Comparison of ENCODE assay signal across 8 mouse cellular contexts in genomic region chr7:19180862-19181429, GRCm38 (mm10). TPM values are rescaled to one million over a fixed set of nuclear protein-coding genes. Genes with fewer than 3 reads are reported as not detected.
A peak's percentile ranks its signal among the peaks of the same experiment; 100 is the strongest.
DNase-seq lines count a peak whose midpoint lies in the region; ATAC-seq and TF ChIP-seq lines count a peak whose summit lies in the region.

No protein-coding gene starts in this region.

- peaks cover 17% of the 10 kb centered on the region for H3K36me3 ChIP-seq in E14TG2a.4 (ENCODE audit: insufficient read depth, low read length)
- H3K36me3 ChIP-seq in heart, adult 2 months (ENCODE audit: control insufficient read depth, insufficient read depth, low read length) = no peaks in the 10 kb centered on the region; the same call in 1 of the 2 replicates
- H3K36me3 ChIP-seq in lung, embryonic 15.5 days = peaks cover 1% of the 10 kb centered on the region

- peak overlapping the region; percentile 82 for H3K4me2 ChIP-seq in lung, embryonic 15.5 days

- peak; percentile 36; the same call in 1 of the 2 replicates for TF ChIP-seq POLR2A in heart, adult 2 months (IDR thresholded peaks at IDR 0.05; ENCODE audit: insufficient read depth, low read depth, low read length)
- TF ChIP-seq POLR2A in olfactory bulb, adult 2 months (IDR thresholded peaks at IDR 0.05; ENCODE audit: insufficient read depth, low read depth, low read length) = no peak

- peaks cover 26% of the 10 kb centered on the region for H3K27me3 ChIP-seq in E14TG2a.4 (ENCODE audit: insufficient read depth, low read length)
- H3K27me3 ChIP-seq in heart, adult 2 months (ENCODE audit: control insufficient read depth, insufficient read depth, low read length) = peaks cover 6% of the 10 kb centered on the region; the same call in 1 of the 2 replicates
- H3K27me3 ChIP-seq in lung, embryonic 15.5 days = peaks cover 49% of the 10 kb centered on the region

- peak; percentile 27 for ATAC-seq in lung, embryonic 15.5 days (ENCODE audit: borderline replicate concordance, extremely low read depth, low FRiP score, low TSS enrichment)

- under 1% methylated on average over 27 of the region's 27 CpGs for WGBS in heart, adult 2 months
- 1% methylated on average over 27 of the region's 27 CpGs for WGBS in lung, embryonic 15.5 days
- 16% methylated on average over 27 of the region's 27 CpGs for WGBS in olfactory bulb, adult 2 months

- H3K4me1 ChIP-seq in E14TG2a.4 (replicated peaks; ENCODE audit: low read depth, low read length) = peaks cover 88% of the 10 kb centered on the region
- peaks cover 10% of the 10 kb centered on the region for H3K4me1 ChIP-seq in heart, adult 2 months (ENCODE audit: control insufficient read depth, insufficient read depth, low read length)
- peaks cover 44% of the 10 kb centered on the region for H3K4me1 ChIP-seq in lung, embryonic 15.5 days
- peaks cover 23% of the 10 kb centered on the region for H3K4me1 ChIP-seq in olfactory bulb, adult 2 months (ENCODE audit: control insufficient read depth, insufficient read depth, low read length)

- no peak for TF ChIP-seq CTCF in E14TG2a.4 (conservative IDR thresholded peaks at IDR 0.05; ENCODE audit: low read length)
- peak; percentile 29 for TF ChIP-seq CTCF in heart, adult 2 months (IDR thresholded peaks at IDR 0.05)
- no peak for TF ChIP-seq CTCF in olfactory bulb, adult 2 months (IDR thresholded peaks at IDR 0.05; ENCODE audit: insufficient read depth, low read depth, low read length)

- H3K9ac ChIP-seq in heart, adult 2 months (ENCODE audit: low read depth, low read length) = peak overlapping the region; percentile 77
- H3K9ac ChIP-seq in lung, embryonic 15.5 days = peak overlapping the region; percentile 67

- peak overlapping the region; percentile 67 for H3K27ac ChIP-seq in heart, adult 2 months
- H3K27ac ChIP-seq in lung, embryonic 15.5 days = no peak overlapping the region
- no peak overlapping the region for H3K27ac ChIP-seq in olfactory bulb, adult 2 months (ENCODE audit: insufficient read depth, low read depth, low read length)

- peak overlapping the region; percentile 83 for H3K4me3 ChIP-seq in E14TG2a.4 (replicated peaks; ENCODE audit: low read length)
- peak overlapping the region; percentile 48 for H3K4me3 ChIP-seq in heart, adult 2 months
- peak overlapping the region; percentile 57 for H3K4me3 ChIP-seq in lung, embryonic 15.5 days
- H3K4me3 ChIP-seq in olfactory bulb, adult 2 months (ENCODE audit: insufficient read depth, low read depth, low read length) = peak overlapping the region; percentile 6; the same call in 1 of the 2 replicates

- no peaks in the 10 kb centered on the region for H3K9me3 ChIP-seq in E14TG2a.4 (ENCODE audit: low read length)
- no peaks in the 10 kb centered on the region for H3K9me3 ChIP-seq in lung, embryonic 15.5 days

- intact Hi-C loops in heart, adult 2 months (cut with DNase I) = no loop called here

- no peaks in the 10 kb centered on the region for H3K79me2 ChIP-seq in heart, adult 2 months (replicated peaks; ENCODE audit: control insufficient read depth, insufficient read depth, low read length)

- 0 out of 2 replicates have a peak, but pooled peaks have one; percentile 48 for TF ChIP-seq EP300 in heart, adult 2 months (IDR thresholded peaks at IDR 0.05; ENCODE audit: insufficient read depth, low read depth, low read length)

- DNase-seq in adrenal gland, postnatal 25 days = peak; percentile 73
- DNase-seq in heart, adult 2 months = peak; percentile 63 to 69
- DNase-seq in kidney, adult 11 months = peak; percentile 37
- DNase-seq in left cerebral cortex, adult 11 months (ENCODE audit: low spot score) = no peak
- no peak for DNase-seq in cerebellum, postnatal 4 days (ENCODE audit: low spot score in 2 of 2)

RNA-seq across cellular contexts. Expression of gene Eml2, which starts 4.7 kb away (rescaled TPM):
- 36.3 and 66.2 TPM in 2 replicates for total RNA-seq in adrenal gland, postnatal 25 days (2021)
- total RNA-seq in heart, adult 2 months (2021) = 10 to 100 TPM; 35.6 to 38.7 TPM
- polyA plus RNA-seq in heart, adult 2 months (2012; rRNA removed) = 37.3 and 38.8 TPM in 2 replicates
- polyA plus RNA-seq in lung, embryonic 15.5 days (2015; fragmentation: Nextera tagmentation; extraction: Ambion mirVana) = 10.7 and 12.2 TPM in 2 replicates
- not detected in 2 replicates for polyA plus RNA-seq in olfactory bulb, adult 2 months (2012; ENCODE audit: insufficient read depth, insufficient read length, low replicate concordance, missing spikeins)

RNA-seq across cellular contexts. Expression of gene Gipr, which starts 15.0 kb away (rescaled TPM):
- total RNA-seq in adrenal gland, postnatal 25 days (2021) = 0.27 and 0.43 TPM in 2 replicates
- under 1 TPM in 1 of 2 experiments, not detected in 1; 0.16 TPM for total RNA-seq in heart, adult 2 months (2021)
- 2.5 and 3.0 TPM in 2 replicates for polyA plus RNA-seq in heart, adult 2 months (2012; rRNA removed)
- 3.2 and 5.1 TPM in 2 replicates for polyA plus RNA-seq in lung, embryonic 15.5 days (2015; fragmentation: Nextera tagmentation; extraction: Ambion mirVana)
- not detected in 2 replicates for polyA plus RNA-seq in olfactory bulb, adult 2 months (2012; ENCODE audit: insufficient read depth, insufficient read length, low replicate concordance, missing spikeins)

RNA-seq across cellular contexts. Expression of gene Gpr4, which starts 31.4 kb away (rescaled TPM):
- 6.2 and 7.5 TPM in 2 replicates for total RNA-seq in adrenal gland, postnatal 25 days (2021)
- total RNA-seq in heart, adult 2 months (2021) = 1 to 10 TPM; 6.8 to 7.2 TPM
- polyA plus RNA-seq in heart, adult 2 months (2012; rRNA removed) = 17.1 and 22.0 TPM in 2 replicates
- polyA plus RNA-seq in lung, embryonic 15.5 days (2015; fragmentation: Nextera tagmentation; extraction: Ambion mirVana) = 2.2 TPM in 2 replicates
- polyA plus RNA-seq in olfactory bulb, adult 2 months (2012; ENCODE audit: insufficient read depth, insufficient read length, low replicate concordance, missing spikeins) = not detected in 2 replicates

RNA-seq across cellular contexts. Expression of gene Snrpd2, which starts 31.4 kb away (rescaled TPM):
- total RNA-seq in adrenal gland, postnatal 25 days (2021) = 90.5 and 99.0 TPM in 2 replicates
- total RNA-seq in heart, adult 2 months (2021) = 10 to 100 TPM; 58.7 to 68.7 TPM
- polyA plus RNA-seq in heart, adult 2 months (2012; rRNA removed) = 28.6 and 34.7 TPM in 2 replicates
- polyA plus RNA-seq in lung, embryonic 15.5 days (2015; fragmentation: Nextera tagmentation; extraction: Ambion mirVana) = 140 and 154 TPM in 2 replicates
- polyA plus RNA-seq in olfactory bulb, adult 2 months (2012; ENCODE audit: insufficient read depth, insufficient read length, low replicate concordance, missing spikeins) = not detected in 2 replicates

RNA-seq across cellular contexts. Expression of gene Qpctl, which starts 31.9 kb away (rescaled TPM):
- 15.4 and 20.3 TPM in 2 replicates for total RNA-seq in adrenal gland, postnatal 25 days (2021)
- total RNA-seq in heart, adult 2 months (2021) = 1 to 10 TPM; 3.8 to 4.6 TPM
- 5.3 and 6.3 TPM in 2 replicates for polyA plus RNA-seq in heart, adult 2 months (2012; rRNA removed)
- 15.2 and 15.3 TPM in 2 replicates for polyA plus RNA-seq in lung, embryonic 15.5 days (2015; fragmentation: Nextera tagmentation; extraction: Ambion mirVana)
- polyA plus RNA-seq in olfactory bulb, adult 2 months (2012; ENCODE audit: insufficient read depth, insufficient read length, low replicate concordance, missing spikeins) = not detected in 2 replicates

Comparison
In these comparisons a context has a peak if more than half of its experiments do, and no peak if none do; other contexts are left out.
1. H3K4me3 ChIP-seq: peak in every context shown above with its lines; median percentile 83 in E14TG2a.4; 57 in lung, embryonic 15.5 days; 48 in heart, adult 2 months; 6 in olfactory bulb, adult 2 months.
2. DNase-seq: peak in adrenal gland, postnatal 25 days (single experiment), heart, adult 2 months (2 of 2) and kidney, adult 11 months (single experiment); none in left cerebral cortex, adult 11 months (single experiment) and cerebellum, postnatal 4 days (0 of 2).
3. RNA of gene Eml2, which starts 4.7 kb away (polyA plus RNA-seq): 37.3 to 38.8 TPM in heart, adult 2 months and 10.7 to 12.2 TPM in lung, embryonic 15.5 days; not detected in olfactory bulb, adult 2 months; every median in the first group is over 10 times any median in the second.